Mouse (Mus musculus) gastrocnemius, postnatal 36 days (tissue): ENCODE data around the gene Mrgprb3. TPM values are rescaled to one million over a fixed set of nuclear protein-coding genes. Genes with fewer than 3 reads are reported as not detected.

Source experiments
- DNase-seq, 2 experiments: peaks; one replicate each; pipeline ENCODE4 v3.0.0; 2022
- intact Hi-C: fragments of 180-260 bp; cut with DNase I; formaldehyde crosslinking; loops from one replicate; pipeline ENCODE4 v1.15.1; 2025
- long read RNA-seq, 2 experiments: library from polyadenylated mRNA; stranded (forward); transcript quantifications; one replicate each; pipeline ENCODE4 v2.0.0; 2021
- total RNA-seq, 2 experiments: library from RNA; stranded (reverse); gene quantifications; 2 replicates each; pipeline ENCODE4 v1.2.3; 2021

The Mrgprb3 gene
- not detected for total RNA-seq
- long read RNA-seq, experiment 1, result 0 reads
- long read RNA-seq, experiment 2, result 0 reads

DNA sequence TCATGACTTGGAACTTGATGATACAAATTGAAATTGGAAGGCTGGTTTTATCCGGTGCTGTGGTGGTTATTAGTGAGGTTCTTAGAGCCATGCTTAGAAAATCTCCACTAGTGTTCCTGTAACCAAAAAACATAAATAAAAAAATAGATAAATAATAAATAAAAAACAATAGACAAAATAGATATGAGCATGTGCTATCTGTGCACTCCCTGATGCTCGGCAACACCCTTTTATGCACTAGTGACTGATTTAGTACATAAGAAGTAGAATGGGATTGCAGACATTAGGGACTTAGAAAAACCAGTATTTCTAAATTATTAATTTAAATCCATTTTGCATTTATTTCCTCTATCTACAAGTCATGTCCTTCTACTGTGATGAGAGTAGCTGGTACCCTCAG, at the start of gene Mrgprb3:
Gene Mrgprb3, minus strand, starts transcription at position 101 of the 400 bp plus-strand sequence.
- intact Hi-C loops, result no loop called here
- DNase-seq, result no peak

Other genes starting within 250 kb of the Mrgprb3 start
- under 1 TPM; 0.31 to 0.37 TPM for gene Mrgprb1, start 187.5 kb downstream of the Mrgprb3 start, total RNA-seq
- gene Mrgprx2, start 144.5 kb downstream of the Mrgprb3 start, total RNA-seq, result under 1 TPM; 0.05 to 0.10 TPM
- gene Mrgprb2, start 85.7 kb downstream of the Mrgprb3 start, total RNA-seq, result under 1 TPM in 1 of 2 experiments, not detected in 1; 0.13 TPM
- gene Zdhhc13, start 145.2 kb upstream of the Mrgprb3 start, total RNA-seq, result 1 to 10 TPM; 2.5 to 4.8 TPM
- 100 to 1,000 TPM in 1 of 2 experiments, 10 to 100 TPM in 1; 57.7 to 182 TPM for gene Csrp3, start 204.2 kb upstream of the Mrgprb3 start, total RNA-seq
- gene E2f8, start 237.8 kb upstream of the Mrgprb3 start, total RNA-seq, result under 1 TPM; 0.25 to 0.84 TPM